Mouse (Mus musculus): Measurements from ENCODE around the gene Fam83e. TPM values are rescaled to one million over a fixed set of nuclear protein-coding genes. Genes with fewer than 3 reads are reported as not detected.

The Fam83e gene
- total and polyA plus RNA-seq, 2 experiments, result 0.10 to 0.18 TPM

- no peaks in the 10 kb centered on the region for H3K27me3 ChIP-seq (ENCODE audit: control insufficient read depth, insufficient read depth, low read length)
- H3K27ac ChIP-seq (replicated peaks; ENCODE audit: insufficient read depth, low read depth, low read length), result no peak overlapping the region
- H3K36me3 ChIP-seq (ENCODE audit: control insufficient read depth, insufficient read depth, low read length), result no peaks in the 10 kb centered on the region
- WGBS, result 64% methylated on average over 5 of the region's 5 CpGs
- H3K79me2 ChIP-seq (ENCODE audit: control insufficient read depth, insufficient read depth, low read length), result no peaks in the 10 kb centered on the region
- no peak overlapping the region for H3K9ac ChIP-seq (ENCODE audit: low read depth, low read length)
- H3K4me1 ChIP-seq (ENCODE audit: control insufficient read depth, insufficient read depth, low read length), result no peaks in the 10 kb centered on the region
- DNase-seq (ENCODE audit: extremely low read depth, low read depth, low spot score), result no peak
- TF ChIP-seq POLR2A (IDR thresholded peaks at IDR 0.05; ENCODE audit: extremely low read depth, insufficient read depth, low read length), result no peak
- no peak for TF ChIP-seq CTCF (IDR thresholded peaks at IDR 0.05; ENCODE audit: low read depth, low read length)
- no peak overlapping the region for H3K4me3 ChIP-seq (ENCODE audit: insufficient read depth, low read depth, low read length)
These were observed 39.1 kb downstream of the Fam83e start for GRCm38 (mm10) chr7:45760151-45760550.

GRCm38 (mm10) chr7:45765995-45766394 is 45.0 kb downstream of the Fam83e start:
- H3K9ac ChIP-seq (ENCODE audit: low read depth, low read length), result no peak overlapping the region

GRCm38 (mm10) chr7:45766764-45767163 is 45.8 kb downstream of the Fam83e start:
- no peak for DNase-seq (ENCODE audit: extremely low read depth, low read depth, low spot score)
- WGBS, result 65% methylated on average over 8 of the region's 8 CpGs
- H3K79me2 ChIP-seq (ENCODE audit: control insufficient read depth, insufficient read depth, low read length), result no peaks in the 10 kb centered on the region
- no peak overlapping the region for H3K4me3 ChIP-seq (ENCODE audit: insufficient read depth, low read depth, low read length)
- H3K27me3 ChIP-seq (ENCODE audit: control insufficient read depth, insufficient read depth, low read length), result no peaks in the 10 kb centered on the region
- H3K9ac ChIP-seq (ENCODE audit: low read depth, low read length), result no peak overlapping the region
- no peak for TF ChIP-seq POLR2A (IDR thresholded peaks at IDR 0.05; ENCODE audit: extremely low read depth, insufficient read depth, low read length)
- TF ChIP-seq CTCF (IDR thresholded peaks at IDR 0.05; ENCODE audit: low read depth, low read length), result no peak
- no peaks in the 10 kb centered on the region for H3K4me1 ChIP-seq (ENCODE audit: control insufficient read depth, insufficient read depth, low read length)
- no peak overlapping the region for H3K27ac ChIP-seq (replicated peaks; ENCODE audit: insufficient read depth, low read depth, low read length)
- no peaks in the 10 kb centered on the region for H3K36me3 ChIP-seq (ENCODE audit: control insufficient read depth, insufficient read depth, low read length)

More at GRCm38 (mm10) chr7:45765995-45766394, 45.0 kb downstream of the Fam83e start:
- no peaks in the 10 kb centered on the region for H3K36me3 ChIP-seq (ENCODE audit: control insufficient read depth, insufficient read depth, low read length)
- no peaks in the 10 kb centered on the region for H3K27me3 ChIP-seq (ENCODE audit: control insufficient read depth, insufficient read depth, low read length)
- WGBS, result 55% methylated on average over 8 of the region's 8 CpGs
- no peaks in the 10 kb centered on the region for H3K79me2 ChIP-seq (ENCODE audit: control insufficient read depth, insufficient read depth, low read length)
- no peaks in the 10 kb centered on the region for H3K4me1 ChIP-seq (ENCODE audit: control insufficient read depth, insufficient read depth, low read length)
- TF ChIP-seq CTCF (IDR thresholded peaks at IDR 0.05; ENCODE audit: low read depth, low read length) (no peak), POLR2A (IDR thresholded peaks at IDR 0.05; ENCODE audit: extremely low read depth, insufficient read depth, low read length) (no peak)
- DNase-seq (ENCODE audit: extremely low read depth, low read depth, low spot score), result no peak
- no peak overlapping the region for H3K4me3 ChIP-seq (ENCODE audit: insufficient read depth, low read depth, low read length)
- no peak overlapping the region for H3K27ac ChIP-seq (replicated peaks; ENCODE audit: insufficient read depth, low read depth, low read length)

GRCm38 (mm10) chr7:45767500-45767899 is 46.5 kb downstream of the Fam83e start:
- Histone ChIP-seq H3K36me3 (ENCODE audit: control insufficient read depth, insufficient read depth, low read length) (no peaks in the 10 kb centered on the region), H3K27ac (replicated peaks; ENCODE audit: insufficient read depth, low read depth, low read length) (no peak overlapping the region), H3K4me1 (ENCODE audit: control insufficient read depth, insufficient read depth, low read length) (no peaks in the 10 kb centered on the region), H3K4me3 (ENCODE audit: insufficient read depth, low read depth, low read length) (no peak overlapping the region), H3K27me3 (ENCODE audit: control insufficient read depth, insufficient read depth, low read length) (no peaks in the 10 kb centered on the region), H3K79me2 (ENCODE audit: control insufficient read depth, insufficient read depth, low read length) (no peaks in the 10 kb centered on the region), H3K9ac (ENCODE audit: low read depth, low read length) (no peak overlapping the region)
- TF ChIP-seq POLR2A (IDR thresholded peaks at IDR 0.05; ENCODE audit: extremely low read depth, insufficient read depth, low read length) (no peak), CTCF (IDR thresholded peaks at IDR 0.05; ENCODE audit: low read depth, low read length) (no peak)
- 97% methylated on average over 6 of the region's 6 CpGs for WGBS
- DNase-seq (ENCODE audit: extremely low read depth, low read depth, low spot score), result no peak

- H3K36me3 ChIP-seq (ENCODE audit: control insufficient read depth, insufficient read depth, low read length), result no peaks in the 10 kb centered on the region
- no peaks in the 10 kb centered on the region for H3K79me2 ChIP-seq (ENCODE audit: control insufficient read depth, insufficient read depth, low read length)
- peak; percentile 58 for DNase-seq (ENCODE audit: extremely low read depth, low read depth, low spot score)
- H3K27ac ChIP-seq (replicated peaks; ENCODE audit: insufficient read depth, low read depth, low read length), result no peak overlapping the region
- no peak overlapping the region for H3K4me3 ChIP-seq (ENCODE audit: insufficient read depth, low read depth, low read length)
- H3K9ac ChIP-seq (ENCODE audit: low read depth, low read length), result no peak overlapping the region
- TF ChIP-seq POLR2A (IDR thresholded peaks at IDR 0.05; ENCODE audit: extremely low read depth, insufficient read depth, low read length) (no peak), CTCF (IDR thresholded peaks at IDR 0.05; ENCODE audit: low read depth, low read length) (no peak)
- H3K27me3 ChIP-seq (ENCODE audit: control insufficient read depth, insufficient read depth, low read length), result no peaks in the 10 kb centered on the region
- H3K4me1 ChIP-seq (ENCODE audit: control insufficient read depth, insufficient read depth, low read length), result no peaks in the 10 kb centered on the region
- WGBS, result 57% methylated on average over 8 of the region's 8 CpGs
These were observed 49.5 kb downstream of the Fam83e start for GRCm38 (mm10) chr7:45770427-45771082.

GRCm38 (mm10) chr7:45771101-45771500 is 50.1 kb downstream of the Fam83e start:
- Histone ChIP-seq H3K36me3 (ENCODE audit: control insufficient read depth, insufficient read depth, low read length) (no peaks in the 10 kb centered on the region), H3K27me3 (ENCODE audit: control insufficient read depth, insufficient read depth, low read length) (no peaks in the 10 kb centered on the region), H3K4me1 (ENCODE audit: control insufficient read depth, insufficient read depth, low read length) (no peaks in the 10 kb centered on the region), H3K27ac (replicated peaks; ENCODE audit: insufficient read depth, low read depth, low read length) (no peak overlapping the region), H3K79me2 (ENCODE audit: control insufficient read depth, insufficient read depth, low read length) (no peaks in the 10 kb centered on the region), H3K4me3 (ENCODE audit: insufficient read depth, low read depth, low read length) (no peak overlapping the region), H3K9ac (ENCODE audit: low read depth, low read length) (no peak overlapping the region)
- no peak for DNase-seq (ENCODE audit: extremely low read depth, low read depth, low spot score)
- TF ChIP-seq POLR2A (IDR thresholded peaks at IDR 0.05; ENCODE audit: extremely low read depth, insufficient read depth, low read length), result no peak
- TF ChIP-seq CTCF (IDR thresholded peaks at IDR 0.05; ENCODE audit: low read depth, low read length), result no peak
- 76% methylated on average over 4 of the region's 4 CpGs for WGBS
